Mouse (Mus musculus) forebrain, postnatal 0 days (tissue): ENCODE measurements around the gene Baz2a. TPM values are rescaled to one million over a fixed set of nuclear protein-coding genes. Genes with fewer than 3 reads are reported as not detected.

ENCODE experiments used
- ATAC-seq: fragments of 200-750 bp; cut with Nextera tagmentation; 2 replicates; pipeline ENCODE4 v1.8.0; 2017; ENCODE audit warnings: mild to moderate bottlenecking, moderate library complexity
- DNase-seq: peaks from one replicate; pipeline ENCODE4 v3.0.0-alpha.2; 2015
- H3K27ac ChIP-seq: fragments of 300-500 bp; sonication (generic); 2 replicates; pipeline ENCODE4 v1.5.1; 2014; ENCODE audit warnings: low read depth, mild to moderate bottlenecking, antibody characterized with exemption, low read length, moderate library complexity, mixed read lengths
- H3K27me3 ChIP-seq: fragments of 300-500 bp; sonication (generic); 2 replicates; pipeline ENCODE4 v1.6.1; 2014; ENCODE audit warnings: mild to moderate bottlenecking, low read length, mixed read lengths; ENCODE audit not compliant: insufficient read depth
- H3K36me3 ChIP-seq: fragments of 300-500 bp; sonication (generic); 2 replicates; pipeline ENCODE4 v1.6.1; 2014; ENCODE audit warnings: mild to moderate bottlenecking, moderate library complexity; ENCODE audit not compliant: insufficient read depth
- H3K4me1 ChIP-seq: fragments of 300-500 bp; sonication (generic); 2 replicates; pipeline ENCODE4 v1.6.1; 2014; ENCODE audit warnings: antibody characterized with exemption; ENCODE audit not compliant: insufficient read depth
- H3K4me2 ChIP-seq: fragments of 300-500 bp; sonication (generic); 2 replicates; pipeline ENCODE4 v1.6.1; 2014; ENCODE audit warnings: low read depth, mild to moderate bottlenecking, moderate library complexity
- H3K4me3 ChIP-seq: fragments of 300-500 bp; sonication (generic); 2 replicates; pipeline ENCODE4 v1.5.1; 2014; ENCODE audit warnings: low read depth, low read length, mixed read lengths
- H3K9ac ChIP-seq: fragments of 300-500 bp; sonication (generic); 2 replicates; pipeline ENCODE4 v1.6.1; 2014; ENCODE audit warnings: mild to moderate bottlenecking
- H3K9me3 ChIP-seq: fragments of 300-500 bp; sonication (generic); 2 replicates; pipeline ENCODE4 v1.6.1; 2016; ENCODE audit warnings: low read length
- CTCF ChIP-seq: sonication (generic); IDR thresholded peaks from 2 replicates; pipeline ENCODE4 v1.5.1; 2016; ENCODE audit warnings: antibody characterized with exemption, control low read depth, low read depth
- WGBS: fragments of 180-500 bp; shearing (Covaris S2); extraction: QIAGEN DNeasy Blood & Tissue Kit; methylation state at CpG from one replicate; pipeline ENCODE4 v1.1.7; 2014; 5-methylcytosine and 5-hydroxymethylcytosine counted together
- microRNA counts: library from miRNA; unstranded; fragments of <30 nt; microRNA quantifications from one replicate; lab custom pipeline; 2015
- microRNA-seq, 2 experiments: library from miRNA; unstranded; fragments of <30 nt; microRNA quantifications; one replicate each; pipeline ENCODE4; 2016
- polyA plus RNA-seq: library from polyadenylated mRNA; unstranded; fragments of >200 nt; fragmentation: Nextera tagmentation; extraction: Ambion mirVana; gene quantifications from 2 replicates; pipeline ENCODE4 v1.2.1, GENCODE M21; 2015
- total RNA-seq: library from RNA; depleted of rRNA; stranded (reverse); fragments of >200 nt; gene quantifications from 2 replicates; pipeline ENCODE4 v1.2.3, GENCODE M21; 2014; rRNA removed

The Baz2a gene
- total and polyA plus RNA-seq, 2 experiments from 2014 or later = 7.0 to 10.0 TPM

GRCm38 (mm10) chr10:128175996-128176755 is 84.8 kb downstream of the Baz2a start:
- Histone ChIP-seq H3K36me3 (no peaks in the 10 kb centered on the region), H3K9ac (peak overlapping the region; percentile 40), H3K27me3 (no peaks in the 10 kb centered on the region), H3K4me1 (peaks cover 7% of the 10 kb centered on the region; the same call in 1 of the 2 replicates), H3K9me3 (no peaks in the 10 kb centered on the region), H3K4me2 (peak overlapping the region; percentile 76), H3K27ac (no peak overlapping the region), H3K4me3 (peak overlapping the region; percentile 49)
- WGBS = 2% methylated on average over 17 of the region's 17 CpGs
- no peak for TF ChIP-seq CTCF
- peak; percentile 79 for DNase-seq
- peak; percentile 95 for ATAC-seq

- DNase-seq = no peak
- H3K9ac ChIP-seq = no peak overlapping the region
- no peaks in the 10 kb centered on the region for H3K27me3 ChIP-seq
- no peak for TF ChIP-seq CTCF
- ATAC-seq = no peak; the same call in 1 of the 2 replicates
- no peaks in the 10 kb centered on the region for H3K9me3 ChIP-seq
- H3K27ac ChIP-seq = no peak overlapping the region
- no peaks in the 10 kb centered on the region for H3K36me3 ChIP-seq
- WGBS = 88% methylated on average over 4 of the region's 4 CpGs
- no peak overlapping the region for H3K4me3 ChIP-seq
- peaks cover 7% of the 10 kb centered on the region; the same call in 1 of the 2 replicates for H3K4me1 ChIP-seq
- no peak overlapping the region for H3K4me2 ChIP-seq
Observed at GRCm38 (mm10) chr10:128177316-128177715, 85.9 kb downstream of the Baz2a start.

MicroRNAs within 50 kb of the gene (microRNA counts, 519-probe panel; counts per million panel counts)
- not detected for microRNA mmu-miR-677 (lab: Ali Mortazavi, UCI)

Small RNA genes within 50 kb of the gene (microRNA-seq; reads per million reads assigned to microRNA genes)
- gene Mir677 = 12.4 to 15.1 reads per million in 2 experiments

Other genes starting within 250 kb of the Baz2a start
- gene Rdh19, start 241.6 kb upstream of the Baz2a start, total RNA-seq = not detected in 2 replicates
- not detected in 2 replicates for gene Rdh19, start 241.6 kb upstream of the Baz2a start, polyA plus RNA-seq
- not detected in 2 replicates for gene Rdh16f2, start 225.1 kb upstream of the Baz2a start, total RNA-seq
- not detected in 2 replicates for gene Rdh16f2, start 225.1 kb upstream of the Baz2a start, polyA plus RNA-seq
- gene Rdh7, start 202.8 kb upstream of the Baz2a start, total RNA-seq = not detected in 2 replicates
- not detected in 2 replicates for gene Rdh7, start 202.8 kb upstream of the Baz2a start, polyA plus RNA-seq
- not detected in 2 replicates for gene Sdr9c7, start 193.1 kb upstream of the Baz2a start, total RNA-seq
- gene Sdr9c7, start 193.1 kb upstream of the Baz2a start, polyA plus RNA-seq = not detected in 2 replicates
- not detected in 2 replicates for gene Hsd17b6, start 84.0 kb upstream of the Baz2a start, total RNA-seq
- gene Hsd17b6, start 84.0 kb upstream of the Baz2a start, polyA plus RNA-seq = not detected in 2 replicates
- gene Prim1, start 76.4 kb upstream of the Baz2a start, total RNA-seq = 22.9 and 33.2 TPM in 2 replicates
- 35.5 and 37.3 TPM in 2 replicates for gene Prim1, start 76.4 kb upstream of the Baz2a start, polyA plus RNA-seq
- gene Naca, start 56.0 kb upstream of the Baz2a start, total RNA-seq = 630 and 780 TPM in 2 replicates
- 527 and 662 TPM in 2 replicates for gene Naca, start 56.0 kb upstream of the Baz2a start, polyA plus RNA-seq
- 146 and 157 TPM in 2 replicates for gene Ptges3, start 32.6 kb upstream of the Baz2a start, total RNA-seq
- 439 and 454 TPM in 2 replicates for gene Ptges3, start 32.6 kb upstream of the Baz2a start, polyA plus RNA-seq
- 2,470 and 2,914 TPM in 2 replicates for gene Atp5b, start 8.3 kb upstream of the Baz2a start, total RNA-seq
- gene Atp5b, start 8.3 kb upstream of the Baz2a start, polyA plus RNA-seq = 2,164 and 2,181 TPM in 2 replicates
- gene Rbms2, start 88.7 kb downstream of the Baz2a start, total RNA-seq = 6.3 and 9.9 TPM in 2 replicates
- gene Rbms2, start 88.7 kb downstream of the Baz2a start, polyA plus RNA-seq = 4.7 and 5.6 TPM in 2 replicates
- gene Gls2, start 102.9 kb downstream of the Baz2a start, total RNA-seq = 1.00 and 2.1 TPM in 2 replicates
- 1.1 and 1.2 TPM in 2 replicates for gene Gls2, start 102.9 kb downstream of the Baz2a start, polyA plus RNA-seq
- gene Spryd4, start 120.2 kb downstream of the Baz2a start, total RNA-seq = 20.7 and 20.8 TPM in 2 replicates
- 19.6 and 22.7 TPM in 2 replicates for gene Spryd4, start 120.2 kb downstream of the Baz2a start, polyA plus RNA-seq
- gene Mip, start 134.3 kb downstream of the Baz2a start, total RNA-seq = 0.05 TPM in 1 of 2 replicates, not detected in the other
- not detected in 2 replicates for gene Mip, start 134.3 kb downstream of the Baz2a start, polyA plus RNA-seq
- 9.3 and 11.7 TPM in 2 replicates for gene Timeless, start 140.5 kb downstream of the Baz2a start, total RNA-seq
- gene Timeless, start 140.5 kb downstream of the Baz2a start, polyA plus RNA-seq = 7.7 and 9.9 TPM in 2 replicates
- not detected in 2 replicates for gene Apon, start 162.5 kb downstream of the Baz2a start, total RNA-seq
- not detected in 2 replicates for gene Apon, start 162.5 kb downstream of the Baz2a start, polyA plus RNA-seq
- gene Apof, start 177.1 kb downstream of the Baz2a start, total RNA-seq = 0.38 and 0.54 TPM in 2 replicates
- 0.12 and 0.26 TPM in 2 replicates for gene Apof, start 177.1 kb downstream of the Baz2a start, polyA plus RNA-seq
- 7.2 and 8.1 TPM in 2 replicates for gene Stat2, start 179.0 kb downstream of the Baz2a start, total RNA-seq
- 6.8 and 10.3 TPM in 2 replicates for gene Stat2, start 179.0 kb downstream of the Baz2a start, polyA plus RNA-seq
- 0.31 TPM in 1 of 2 replicates, not detected in the other for gene Il23a, start 207.2 kb downstream of the Baz2a start, total RNA-seq
- gene Il23a, start 207.2 kb downstream of the Baz2a start, polyA plus RNA-seq = not detected in 2 replicates
- 14.9 and 20.0 TPM in 2 replicates for gene Pan2, start 211.8 kb downstream of the Baz2a start, total RNA-seq
- 9.6 and 11.9 TPM in 2 replicates for gene Pan2, start 211.8 kb downstream of the Baz2a start, polyA plus RNA-seq
- 50.1 and 57.5 TPM in 2 replicates for gene Cnpy2, start 230.9 kb downstream of the Baz2a start, total RNA-seq
- 179 and 205 TPM in 2 replicates for gene Cnpy2, start 230.9 kb downstream of the Baz2a start, polyA plus RNA-seq
- 205 and 250 TPM in 2 replicates for gene Cs, start 246.2 kb downstream of the Baz2a start, total RNA-seq
- 203 and 255 TPM in 2 replicates for gene Cs, start 246.2 kb downstream of the Baz2a start, polyA plus RNA-seq